Mouse (Mus musculus) cortical plate, adult 2 months (tissue): ENCODE data around the gene Csrnp3.

Experiments
- CTCF ChIP-seq: fragments of 200-500 bp; IDR thresholded peaks from 2 replicates; pipeline ENCODE4 v1.5.1; 2011; ENCODE audit warnings: mild to moderate bottlenecking, control low read depth, low read length; ENCODE audit not compliant: insufficient read depth; ENCODE audit errors: extremely low read depth
- POLR2A ChIP-seq: fragments of 200-500 bp; IDR thresholded peaks from 2 replicates; pipeline ENCODE4 v1.6.1; 2011; ENCODE audit warnings: mild to moderate bottlenecking, low read length, control low read depth; ENCODE audit not compliant: insufficient read depth; ENCODE audit errors: extremely low read depth

DNA sequence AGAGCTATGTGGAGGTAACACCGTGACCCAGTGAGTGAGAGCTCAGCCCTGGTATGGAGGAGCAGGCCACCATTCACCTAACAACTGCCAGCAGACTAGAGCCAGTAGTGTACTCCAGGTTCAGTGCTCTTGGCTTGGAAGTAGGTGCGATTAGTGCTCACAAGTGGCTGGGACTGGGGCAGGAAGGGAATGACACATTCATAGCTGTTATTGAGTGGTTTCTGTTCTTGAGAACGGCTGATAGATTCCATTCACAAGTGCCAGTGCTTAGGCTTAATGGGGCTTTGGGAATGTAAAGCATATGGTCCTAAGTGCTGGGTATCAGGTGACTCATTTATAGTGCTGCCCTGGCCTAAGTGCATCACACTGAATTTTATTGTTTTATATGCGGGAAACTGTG, 136.4 kb downstream of the Csrnp3 start:
- no peak for TF ChIP-seq CTCF
- TF ChIP-seq POLR2A: no peak
